Mouse (Mus musculus) midbrain, embryonic 15.5 days (tissue): Measurements from ENCODE around the gene Ucp1. TPM values are rescaled to one million over a fixed set of nuclear protein-coding genes. Genes with fewer than 3 reads are reported as not detected.
A peak's percentile ranks its signal among the peaks of the same experiment; 100 is the strongest.

Source experiments
- ATAC-seq: fragments of 200-750 bp; cut with Nextera tagmentation; replicated peaks from 2 replicates; pipeline ENCODE4 v1.8.0; 2017; ENCODE audit warnings: moderate TSS enrichment
- H3K27ac ChIP-seq: fragments of 300-500 bp; sonication (generic); 2 replicates; pipeline ENCODE4 v1.5.1; 2015; ENCODE audit warnings: mild to moderate bottlenecking, inconsistent platforms
- H3K27me3 ChIP-seq: fragments of 300-500 bp; sonication (generic); replicated peaks from 2 replicates; pipeline ENCODE4 v1.6.1; 2015; ENCODE audit warnings: inconsistent platforms
- H3K36me3 ChIP-seq: fragments of 300-500 bp; sonication (generic); replicated peaks from 2 replicates; pipeline ENCODE4 v1.6.1; 2015; ENCODE audit warnings: inconsistent platforms
- H3K4me1 ChIP-seq: fragments of 300-500 bp; sonication (generic); 2 replicates; pipeline ENCODE4 v1.6.1; 2015; ENCODE audit warnings: inconsistent platforms
- H3K4me2 ChIP-seq: fragments of 300-500 bp; sonication (generic); 2 replicates; pipeline ENCODE4 v1.6.1; 2015; ENCODE audit warnings: inconsistent platforms, mild to moderate bottlenecking, moderate library complexity
- H3K4me3 ChIP-seq: fragments of 300-500 bp; sonication (generic); 2 replicates; pipeline ENCODE4 v1.5.1; 2015; ENCODE audit warnings: mild to moderate bottlenecking, inconsistent platforms
- H3K9ac ChIP-seq: fragments of 300-500 bp; sonication (generic); 2 replicates; pipeline ENCODE4 v1.6.1; 2015; ENCODE audit warnings: mild to moderate bottlenecking, inconsistent platforms
- H3K9me3 ChIP-seq: fragments of 300-500 bp; sonication (generic); 2 replicates; pipeline ENCODE4 v1.6.1; 2016; ENCODE audit warnings: inconsistent platforms
- WGBS: fragments of 180-500 bp; shearing (Covaris S2); methylation state at CpG from one replicate; pipeline ENCODE4 v1.1.7; 2015; ENCODE audit warnings: mixed read lengths; 5-methylcytosine and 5-hydroxymethylcytosine counted together
- polyA plus RNA-seq: library from polyadenylated mRNA; unstranded; fragments of >200 nt; fragmentation: Nextera tagmentation; extraction: Ambion mirVana; gene quantifications from 2 replicates; pipeline ENCODE4 v1.2.1, GENCODE M21; 2015

Gene Ucp1
- polyA plus RNA-seq, 1 experiment from 2014 or later, result 0.10 TPM

DNA sequence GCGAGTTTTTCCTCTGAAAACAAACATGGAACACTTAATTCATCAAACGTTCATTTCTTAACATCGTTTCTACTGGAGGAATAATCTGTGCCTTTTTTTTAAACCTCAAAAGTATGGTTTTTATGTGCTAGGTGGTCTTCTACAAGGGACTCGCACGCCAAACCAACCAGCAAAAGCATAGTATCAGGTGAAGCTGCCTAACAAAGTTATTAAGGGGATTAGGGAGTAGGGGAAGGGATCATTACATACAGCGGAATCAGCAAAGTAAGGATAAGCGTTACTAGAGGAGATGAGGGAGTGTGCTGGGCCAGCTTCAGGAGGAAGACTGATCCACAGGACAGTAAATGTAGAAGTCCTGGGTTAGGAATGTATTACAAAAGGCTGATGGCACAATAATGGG lies 42.7 kb downstream of the Ucp1 start:
- H3K9me3 ChIP-seq, result no peaks in the 10 kb centered on the region
- ATAC-seq, result peak; percentile 6; the same call in 1 of the 2 replicates
- WGBS, result 6% methylated on average over 7 of the region's 7 CpGs
- no peaks in the 10 kb centered on the region for H3K27me3 ChIP-seq
- no peak overlapping the region for H3K9ac ChIP-seq
- no peak overlapping the region for H3K27ac ChIP-seq
- H3K4me3 ChIP-seq, result peak overlapping the region; percentile 66
- peaks cover 8% of the 10 kb centered on the region; the same call in 1 of the 2 replicates for H3K36me3 ChIP-seq
- H3K4me1 ChIP-seq, result peaks cover 24% of the 10 kb centered on the region
- H3K4me2 ChIP-seq, result peak overlapping the region; percentile 80

- H3K27ac ChIP-seq, result no peak overlapping the region
- no peaks in the 10 kb centered on the region for H3K36me3 ChIP-seq
- no peak overlapping the region for H3K9ac ChIP-seq
- H3K4me1 ChIP-seq, result no peaks in the 10 kb centered on the region
- no peaks in the 10 kb centered on the region for H3K9me3 ChIP-seq
- H3K4me2 ChIP-seq, result no peak overlapping the region
- H3K4me3 ChIP-seq, result no peak overlapping the region
- no peaks in the 10 kb centered on the region for H3K27me3 ChIP-seq
- WGBS, result 87% methylated on average over 3 of the region's 3 CpGs
- ATAC-seq, result no peak
Measured at GRCm38 (mm10) chr8:83342076-83342475, 51.9 kb downstream of the Ucp1 start.

- no peak for ATAC-seq
Measured at GRCm38 (mm10) chr8:83342693-83343092, 52.5 kb downstream of the Ucp1 start.

More at GRCm38 (mm10) chr8:83342693-83343092, 52.5 kb downstream of the Ucp1 start:
- Histone ChIP-seq H3K27ac (no peak overlapping the region), H3K27me3 (no peaks in the 10 kb centered on the region), H3K9ac (no peak overlapping the region), H3K9me3 (no peaks in the 10 kb centered on the region), H3K36me3 (no peaks in the 10 kb centered on the region), H3K4me3 (no peak overlapping the region), H3K4me2 (no peak overlapping the region), H3K4me1 (no peaks in the 10 kb centered on the region)

Other genes starting within 250 kb of the Ucp1 start
- 18.1 and 18.9 TPM in 2 replicates for gene Tbc1d9, start 125.0 kb upstream of the Ucp1 start, polyA plus RNA-seq
- 8.0 and 8.6 TPM in 2 replicates for gene Gm10645, start 124.2 kb upstream of the Ucp1 start, polyA plus RNA-seq
- gene Elmod2, start 42.1 kb downstream of the Ucp1 start, polyA plus RNA-seq, result 26.4 and 31.0 TPM in 2 replicates
- not detected in 2 replicates for gene Mgat4d, start 58.1 kb downstream of the Ucp1 start, polyA plus RNA-seq
- 10.0 and 10.4 TPM in 2 replicates for gene Clgn, start 99.5 kb downstream of the Ucp1 start, polyA plus RNA-seq
- 260 and 268 TPM in 2 replicates for gene Scoc, start 168.0 kb downstream of the Ucp1 start, polyA plus RNA-seq
- not detected in 2 replicates for gene Olfr370, start 245.4 kb downstream of the Ucp1 start, polyA plus RNA-seq